Mouse (Mus musculus): ENCODE data around the gene Tmem183a. TPM values are rescaled to one million over a fixed set of nuclear protein-coding genes. Genes with fewer than 3 reads are reported as not detected.

The Tmem183a gene
- polyA plus RNA-seq, 1 experiment from 2014 or later: 93.7 TPM

GRCm38 (mm10) chr1:134341641-134342277, 20.0 kb downstream of the Tmem183a start:
- H3K4me1 ChIP-seq (ENCODE audit: control insufficient read depth, insufficient read depth, low read length): peaks cover 14% of the 10 kb centered on the region
- ATAC-seq (ENCODE audit: insufficient read depth, low FRiP score): no peak
- H3K9me3 ChIP-seq (replicated peaks; ENCODE audit: control insufficient read depth, low read length): peaks cover 3% of the 10 kb centered on the region; the same call in 1 of the 2 replicates

GRCm38 (mm10) chr1:134339757-134340619, 21.8 kb downstream of the Tmem183a start:
- ATAC-seq (ENCODE audit: insufficient read depth, low FRiP score): no peak
- Histone ChIP-seq H3K4me3 (replicated peaks; ENCODE audit: low read length) (no peak overlapping the region), H3K36me3 (ENCODE audit: control insufficient read depth, insufficient read depth, low read length) (no peaks in the 10 kb centered on the region), H3K27ac (ENCODE audit: low read length) (no peak overlapping the region), H3K9ac (ENCODE audit: low read length) (no peak overlapping the region), H3K9me3 (replicated peaks; ENCODE audit: control insufficient read depth, low read length) (peaks cover 3% of the 10 kb centered on the region; the same call in 1 of the 2 replicates), H3K27me3 (ENCODE audit: control insufficient read depth, insufficient read depth, low read length) (no peaks in the 10 kb centered on the region), H3K4me2 (ENCODE audit: low read depth, low read length) (no peak overlapping the region), H3K4me1 (ENCODE audit: control insufficient read depth, insufficient read depth, low read length) (peaks cover 14% of the 10 kb centered on the region)
- WGBS: 93% methylated on average over 18 of the region's 18 CpGs

More at GRCm38 (mm10) chr1:134341641-134342277, 20.0 kb downstream of the Tmem183a start:
- no peaks in the 10 kb centered on the region for H3K36me3 ChIP-seq (ENCODE audit: control insufficient read depth, insufficient read depth, low read length)
- H3K27ac ChIP-seq (ENCODE audit: low read length): no peak overlapping the region
- no peak overlapping the region for H3K4me2 ChIP-seq (ENCODE audit: low read depth, low read length)
- H3K4me3 ChIP-seq (replicated peaks; ENCODE audit: low read length): no peak overlapping the region
- WGBS: 73% methylated on average over 5 of the region's 5 CpGs
- no peak overlapping the region for H3K9ac ChIP-seq (ENCODE audit: low read length)
- H3K27me3 ChIP-seq (ENCODE audit: control insufficient read depth, insufficient read depth, low read length): no peaks in the 10 kb centered on the region

GRCm38 (mm10) chr1:134339162-134339561, 22.6 kb downstream of the Tmem183a start:
- no peak overlapping the region for H3K27ac ChIP-seq (ENCODE audit: low read length)
- H3K27me3 ChIP-seq (ENCODE audit: control insufficient read depth, insufficient read depth, low read length): no peaks in the 10 kb centered on the region
- H3K4me2 ChIP-seq (ENCODE audit: low read depth, low read length): no peak overlapping the region
- H3K9me3 ChIP-seq (replicated peaks; ENCODE audit: control insufficient read depth, low read length): peaks cover 3% of the 10 kb centered on the region; the same call in 1 of the 2 replicates
- H3K36me3 ChIP-seq (ENCODE audit: control insufficient read depth, insufficient read depth, low read length): no peaks in the 10 kb centered on the region
- WGBS: 88% methylated on average over 7 of the region's 7 CpGs
- no peak for ATAC-seq (ENCODE audit: insufficient read depth, low FRiP score)
- no peak overlapping the region for H3K4me3 ChIP-seq (replicated peaks; ENCODE audit: low read length)
- H3K4me1 ChIP-seq (ENCODE audit: control insufficient read depth, insufficient read depth, low read length): peaks cover 7% of the 10 kb centered on the region
- no peak overlapping the region for H3K9ac ChIP-seq (ENCODE audit: low read length)

GRCm38 (mm10) chr1:134336958-134337710, 24.6 kb downstream of the Tmem183a start:
- no peaks in the 10 kb centered on the region for H3K27me3 ChIP-seq (ENCODE audit: control insufficient read depth, insufficient read depth, low read length)
- H3K4me1 ChIP-seq (ENCODE audit: control insufficient read depth, insufficient read depth, low read length): peaks cover 6% of the 10 kb centered on the region
- no peak overlapping the region for H3K4me3 ChIP-seq (replicated peaks; ENCODE audit: low read length)
- no peak overlapping the region for H3K9ac ChIP-seq (ENCODE audit: low read length)
- WGBS: 68% methylated on average over 11 of the region's 11 CpGs
- H3K4me2 ChIP-seq (ENCODE audit: low read depth, low read length): no peak overlapping the region
- H3K9me3 ChIP-seq (replicated peaks; ENCODE audit: control insufficient read depth, low read length): peaks cover 3% of the 10 kb centered on the region; the same call in 1 of the 2 replicates
- H3K27ac ChIP-seq (ENCODE audit: low read length): no peak overlapping the region
- no peaks in the 10 kb centered on the region for H3K36me3 ChIP-seq (ENCODE audit: control insufficient read depth, insufficient read depth, low read length)
- ATAC-seq (ENCODE audit: insufficient read depth, low FRiP score): no peak

- H3K4me2 ChIP-seq (ENCODE audit: low read depth, low read length): no peak overlapping the region
- 78% methylated on average over 12 of the region's 12 CpGs for WGBS
- H3K4me1 ChIP-seq (ENCODE audit: control insufficient read depth, insufficient read depth, low read length): peaks cover 7% of the 10 kb centered on the region
- no peak overlapping the region for H3K9ac ChIP-seq (ENCODE audit: low read length)
- H3K36me3 ChIP-seq (ENCODE audit: control insufficient read depth, insufficient read depth, low read length): no peaks in the 10 kb centered on the region
- no peaks in the 10 kb centered on the region for H3K27me3 ChIP-seq (ENCODE audit: control insufficient read depth, insufficient read depth, low read length)
- ATAC-seq (ENCODE audit: insufficient read depth, low FRiP score): no peak
- no peak overlapping the region for H3K4me3 ChIP-seq (replicated peaks; ENCODE audit: low read length)
- no peak overlapping the region for H3K27ac ChIP-seq (ENCODE audit: low read length)
- H3K9me3 ChIP-seq (replicated peaks; ENCODE audit: control insufficient read depth, low read length): peaks cover 3% of the 10 kb centered on the region; the same call in 1 of the 2 replicates
Observed at GRCm38 (mm10) chr1:134335924-134336810, 25.6 kb downstream of the Tmem183a start.

GRCm38 (mm10) chr1:134335211-134335923, 26.4 kb downstream of the Tmem183a start:
- 69% methylated on average over 13 of the region's 13 CpGs for WGBS
- no peak overlapping the region for H3K4me2 ChIP-seq (ENCODE audit: low read depth, low read length)
- H3K9me3 ChIP-seq (replicated peaks; ENCODE audit: control insufficient read depth, low read length): peaks cover 3% of the 10 kb centered on the region; the same call in 1 of the 2 replicates
- no peak overlapping the region for H3K4me3 ChIP-seq (replicated peaks; ENCODE audit: low read length)
- no peaks in the 10 kb centered on the region for H3K27me3 ChIP-seq (ENCODE audit: control insufficient read depth, insufficient read depth, low read length)
- no peak overlapping the region for H3K9ac ChIP-seq (ENCODE audit: low read length)
- peaks cover 7% of the 10 kb centered on the region for H3K4me1 ChIP-seq (ENCODE audit: control insufficient read depth, insufficient read depth, low read length)
- H3K36me3 ChIP-seq (ENCODE audit: control insufficient read depth, insufficient read depth, low read length): no peaks in the 10 kb centered on the region
- H3K27ac ChIP-seq (ENCODE audit: low read length): no peak overlapping the region
- no peak for ATAC-seq (ENCODE audit: insufficient read depth, low FRiP score)

GRCm38 (mm10) chr1:134334111-134334827, 27.5 kb downstream of the Tmem183a start:
- H3K9me3 ChIP-seq (replicated peaks; ENCODE audit: control insufficient read depth, low read length): no peaks in the 10 kb centered on the region
- no peak overlapping the region for H3K9ac ChIP-seq (ENCODE audit: low read length)
- no peaks in the 10 kb centered on the region for H3K27me3 ChIP-seq (ENCODE audit: control insufficient read depth, insufficient read depth, low read length)
- H3K4me3 ChIP-seq (replicated peaks; ENCODE audit: low read length): no peak overlapping the region
- 49% methylated on average over 7 of the region's 7 CpGs for WGBS
- no peak overlapping the region for H3K27ac ChIP-seq (ENCODE audit: low read length)
- H3K36me3 ChIP-seq (ENCODE audit: control insufficient read depth, insufficient read depth, low read length): no peaks in the 10 kb centered on the region
- no peak for ATAC-seq (ENCODE audit: insufficient read depth, low FRiP score)
- peaks cover 7% of the 10 kb centered on the region for H3K4me1 ChIP-seq (ENCODE audit: control insufficient read depth, insufficient read depth, low read length)
- H3K4me2 ChIP-seq (ENCODE audit: low read depth, low read length): no peak overlapping the region
